Mouse (Mus musculus) heart, postnatal 0 days (tissue): ENCODE measurements around the gene Alg3.

Experiments used
- CTCF ChIP-seq: IDR thresholded peaks from 2 replicates; pipeline ENCODE4 v1.5.1; 2016; ENCODE audit warnings: antibody characterized with exemption, control low read depth, low read depth
- EP300 ChIP-seq: IDR thresholded peaks from 2 replicates; pipeline ENCODE4 v1.6.1; 2016; ENCODE audit warnings: antibody characterized with exemption, low read depth

DNA sequence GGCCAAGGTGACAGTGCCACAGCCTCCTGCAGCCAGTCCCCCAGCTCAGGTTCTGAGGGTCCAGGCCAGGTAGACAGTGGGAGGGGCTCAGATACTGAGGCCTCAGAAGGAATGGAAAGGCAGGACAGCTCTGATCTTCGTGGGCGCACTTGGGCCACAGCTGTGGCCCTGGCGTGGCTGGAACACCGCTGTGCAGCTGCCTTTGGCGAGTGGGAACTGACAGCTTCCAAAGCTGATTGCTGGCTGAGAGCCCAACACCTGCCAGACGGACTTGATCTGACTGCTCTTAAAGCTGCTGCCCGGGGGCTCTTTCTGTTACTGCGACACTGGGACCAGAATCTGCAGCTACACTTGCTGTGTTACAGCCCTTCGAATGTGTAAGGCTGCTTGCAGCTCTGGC is 6.8 kb downstream of the Alg3 start:
- no peak for TF ChIP-seq CTCF
- no peak for TF ChIP-seq EP300
